Mouse (Mus musculus) stomach, postnatal 0 days (tissue): ENCODE results near the gene Ciapin1.

ENCODE experiments used
- CTCF ChIP-seq: IDR thresholded peaks from 2 replicates; pipeline ENCODE4 v1.5.1; 2016; ENCODE audit warnings: antibody characterized with exemption, low read depth, mild to moderate bottlenecking, moderate library complexity
- EP300 ChIP-seq: optimal IDR thresholded peaks from 2 replicates; pipeline ENCODE3; 2016; ENCODE audit warnings: antibody characterized with exemption

DNA sequence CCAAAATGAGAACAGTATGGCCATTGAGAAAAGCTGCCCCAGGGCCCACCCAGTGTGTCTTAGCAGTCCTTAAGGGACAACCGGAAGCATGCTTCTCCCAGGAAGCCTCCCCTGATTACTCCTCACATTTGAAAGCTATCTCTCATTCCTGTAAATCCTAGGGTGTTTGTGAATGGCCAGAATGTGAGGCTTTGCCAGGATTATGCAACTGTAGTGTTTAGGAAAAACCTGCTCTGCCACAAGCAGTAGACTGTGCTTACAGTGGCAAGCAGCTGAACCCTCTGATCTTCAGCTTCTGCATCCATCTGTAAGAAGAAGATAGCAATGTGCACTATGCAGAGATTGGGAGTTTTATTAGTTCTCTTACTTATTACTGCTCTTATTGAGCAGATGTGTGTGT is 63.6 kb downstream of the Ciapin1 start:
- TF ChIP-seq CTCF: no peak
- no peak for TF ChIP-seq EP300
